Comparison of ENCODE assay signal across 9 mouse cellular contexts in genomic region chr19:55577306-55578042, GRCm38 (mm10).
DNase-seq lines count a peak whose midpoint lies in the region; ATAC-seq and TF ChIP-seq lines count a peak whose summit lies in the region.
"Had no signal": no experiment of that assay in that cellular context is flagged by ENCODE, and none has a peak within 500 bp of the region (broad histone marks: within the 10 kb centered on the region; RNA-seq: fewer than 3 reads in every experiment).

No protein-coding gene starts in this region.

- no peak for TF ChIP-seq CTCF in forebrain, postnatal 0 days (IDR thresholded peaks at IDR 0.05; ENCODE audit: low read depth)
- TF ChIP-seq CTCF in MEL (IDR thresholded peaks at IDR 0.05 in 2 of 3, conservative IDR thresholded peaks at IDR 0.05 in 1 of 3; ENCODE audit: control insufficient read depth in 1 of 3, insufficient read depth in 1 of 3, low read depth in 2 of 3, low read length in 3 of 3, poor library complexity in 1 of 3, severe bottlenecking in 1 of 3), result no peak

- no peaks in the 10 kb centered on the region for H3K36me3 ChIP-seq in forebrain, embryonic 12.5 days (replicated peaks)
- H3K36me3 ChIP-seq in forebrain, postnatal 0 days (ENCODE audit: insufficient read depth), result no peaks in the 10 kb centered on the region
- H3K36me3 ChIP-seq in MEL (ENCODE audit: control insufficient read depth in 1 of 2, insufficient read depth in 2 of 2, low read length in 2 of 2), result peaks cover 0 to 13% of the 10 kb centered on the region in 2 experiments; a peak in 2 of 4 replicates

- H3K27ac ChIP-seq in forebrain, embryonic 12.5 days, result peak overlapping the region; percentile 66
- no peak overlapping the region for H3K27ac ChIP-seq in forebrain, postnatal 0 days (ENCODE audit: low read depth, low read length)
- no peak overlapping the region for H3K27ac ChIP-seq in MEL (ENCODE audit: control insufficient read depth, low read depth, low read length)
- H3K27ac ChIP-seq: macrophage had no signal

- no peak overlapping the region for H3K4me2 ChIP-seq in forebrain, embryonic 12.5 days
- no peak overlapping the region for H3K4me2 ChIP-seq in forebrain, postnatal 0 days (ENCODE audit: low read depth)

- H3K79me2 ChIP-seq in MEL (ENCODE audit: control insufficient read depth, insufficient read depth, low read length, poor library complexity), result no peaks in the 10 kb centered on the region

- peak in 1 of 2 experiments; percentile 22; a peak in 1 of 4 replicates for TF ChIP-seq EP300 in MEL (IDR thresholded peaks at IDR 0.05; ENCODE audit: low read depth in 1 of 2, low read length in 2 of 2)

- H3K9me3 ChIP-seq in forebrain, embryonic 12.5 days, result no peaks in the 10 kb centered on the region
- no peaks in the 10 kb centered on the region for H3K9me3 ChIP-seq in forebrain, postnatal 0 days (ENCODE audit: low read length)
- no peaks in the 10 kb centered on the region for H3K9me3 ChIP-seq in MEL (replicated peaks; ENCODE audit: insufficient read depth, low read length)

- H3K9ac ChIP-seq in forebrain, embryonic 12.5 days, result no peak overlapping the region
- H3K9ac ChIP-seq in forebrain, postnatal 0 days, result no peak overlapping the region
- H3K9ac ChIP-seq in MEL (ENCODE audit: control insufficient read depth, low read depth, low read length, poor library complexity, severe bottlenecking), result no peak overlapping the region

- H3K4me3 ChIP-seq in forebrain, embryonic 12.5 days (replicated peaks), result no peak overlapping the region
- H3K4me3 ChIP-seq in forebrain, postnatal 0 days (ENCODE audit: low read depth, low read length), result no peak overlapping the region
- no peak overlapping the region for H3K4me3 ChIP-seq in MEL (ENCODE audit: control insufficient read depth in 1 of 2, insufficient read depth in 1 of 2, low read depth in 2 of 2, low read length in 2 of 2)

- no peak for TF ChIP-seq RAD21 in MEL (IDR thresholded peaks at IDR 0.05; ENCODE audit: low read depth, low read length)

- DNase-seq in forebrain, postnatal 0 days, result no peak
- DNase-seq in MEL (ENCODE audit: low read depth, low spot score), result peak; percentile 50
- no peak for DNase-seq in layer of hippocampus, adult 18-20 months (ENCODE audit: low spot score in 2 of 2)
- DNase-seq in heart, postnatal 4 days, result no peak

- ATAC-seq in forebrain, embryonic 12.5 days (ENCODE audit: low FRiP score), result no peak
- no peak for ATAC-seq in forebrain, postnatal 0 days
- ATAC-seq in hematopoietic stem cell, adult 5-6 weeks (replicated peaks in 1 of 2; ENCODE audit: insufficient read depth in 1 of 2, low FRiP score in 2 of 2, low TSS enrichment in 1 of 2, low read depth in 1 of 2, poor library complexity in 2 of 2, severe bottlenecking in 2 of 2), result peak; percentile 51 to 53
- peak; percentile 73 for ATAC-seq in megakaryocyte, adult 5-6 weeks (ENCODE audit: poor library complexity, severe bottlenecking)
- ATAC-seq in CD4-positive, CD25-positive, alpha-beta regulatory T cell, adult 4 months, result no peak

- no peak for TF ChIP-seq POLR2A in MEL (IDR thresholded peaks at IDR 0.05; ENCODE audit: control insufficient read depth in 1 of 2, insufficient read depth in 1 of 2, low read depth in 1 of 2, low read length in 2 of 2, poor library complexity in 1 of 2)

- peaks cover 30% of the 10 kb centered on the region for H3K27me3 ChIP-seq in forebrain, embryonic 12.5 days
- H3K27me3 ChIP-seq in forebrain, postnatal 0 days (ENCODE audit: insufficient read depth, low read length), result no peaks in the 10 kb centered on the region
- H3K27me3 ChIP-seq in MEL (ENCODE audit: control insufficient read depth in 1 of 2, insufficient read depth in 2 of 2, low read length in 2 of 2), result no peaks in the 10 kb centered on the region

- 83% methylated on average over 25 of the region's 25 CpGs for WGBS in forebrain, embryonic 12.5 days
- 68% methylated on average over 25 of the region's 25 CpGs for WGBS in forebrain, postnatal 0 days

- peaks cover 21% of the 10 kb centered on the region for H3K4me1 ChIP-seq in forebrain, embryonic 12.5 days
- no peaks in the 10 kb centered on the region; the same call in 1 of the 2 replicates for H3K4me1 ChIP-seq in forebrain, postnatal 0 days (ENCODE audit: insufficient read depth)
- H3K4me1 ChIP-seq in MEL (ENCODE audit: control insufficient read depth in 1 of 2, insufficient read depth in 2 of 2, low read length in 2 of 2), result peaks cover 0 to 17% of the 10 kb centered on the region in 2 experiments; a peak in 3 of 4 replicates

TF ChIP-seq in MEL, 35 proteins besides CTCF, POLR2A, EP300 and RAD21:
- TF ChIP-seq BHLHE40 (IDR thresholded peaks at IDR 0.05; ENCODE audit: borderline replicate concordance, low read depth, low read length) (no peak), TAL1 (IDR thresholded peaks at IDR 0.05; ENCODE audit: low read length) (peak; percentile 57)

Comparison
In these comparisons a context has a peak if more than half of its experiments do, and no peak if none do; other contexts are left out.
1. ATAC-seq: peak in hematopoietic stem cell, adult 5-6 weeks (2 of 2) and megakaryocyte, adult 5-6 weeks (single experiment); none in forebrain, embryonic 12.5 days (single experiment), forebrain, postnatal 0 days (single experiment) and CD4-positive, CD25-positive, alpha-beta regulatory T cell, adult 4 months (single experiment).